Mouse (Mus musculus) R1 (cell line): ENCODE measurements around the gene Sp140.
"Not testable (repeated sequence)": the region's sequence is repeated elsewhere in the genome, so short reads cannot be mapped to it uniquely, and the experiment has no call there.

Source experiments
- DNase-seq: peaks from one replicate; pipeline ENCODE4 v3.0.0-alpha.2; 2018; ENCODE audit warnings: low read depth, low spot score

The Sp140 gene

GRCm38 (mm10) chr1:85638144-85638543, 38.0 kb downstream of the Sp140 start:
- DNase-seq, result not testable (repeated sequence)

- not testable (repeated sequence) for DNase-seq
Observed at GRCm38 (mm10) chr1:85649881-85650280, 49.7 kb downstream of the Sp140 start, which contains the start of gene Sp100. Gene Sp100 (plus strand): TSS chr1:85649988.

GRCm38 (mm10) chr1:85650524-85650923, 50.3 kb downstream of the Sp140 start:
- DNase-seq, result not testable (repeated sequence)

GRCm38 (mm10) chr1:85651770-85652275, 51.6 kb downstream of the Sp140 start:
- DNase-seq, result not testable (repeated sequence)

- not testable (repeated sequence) for DNase-seq
Observed at GRCm38 (mm10) chr1:85657211-85657610, 57.0 kb downstream of the Sp140 start.

GRCm38 (mm10) chr1:85664266-85664665, 64.1 kb downstream of the Sp140 start:
- no peak for DNase-seq

GRCm38 (mm10) chr1:85680226-85680625, 80.0 kb downstream of the Sp140 start:
- DNase-seq, result peak; percentile 15

GRCm38 (mm10) chr1:85686666-85687065, 86.5 kb downstream of the Sp140 start:
- no peak for DNase-seq

- DNase-seq, result no peak
Observed at GRCm38 (mm10) chr1:85687346-85687745, 87.2 kb downstream of the Sp140 start.

GRCm38 (mm10) chr1:85690544-85690943, 90.4 kb downstream of the Sp140 start:
- no peak for DNase-seq

GRCm38 (mm10) chr1:85692281-85692680, 92.1 kb downstream of the Sp140 start:
- no peak for DNase-seq

- no peak for DNase-seq
Observed at GRCm38 (mm10) chr1:85693280-85693679, 93.1 kb downstream of the Sp140 start.
